ENCODE assay signal across 9 mouse cellular contexts in genomic region chr1:161400126-161400525, GRCm38 (mm10). TPM values are rescaled to one million over a fixed set of nuclear protein-coding genes. Genes with fewer than 3 reads are reported as not detected.
DNase-seq lines count a peak whose midpoint lies in the region; TF ChIP-seq lines count a peak whose summit lies in the region.
"Had no signal": no experiment of that assay in that cellular context is flagged by ENCODE, and none has a peak within 500 bp of the region (broad histone marks: within the 10 kb centered on the region; RNA-seq: fewer than 3 reads in every experiment).

No protein-coding gene starts in this region.

- H3K9ac ChIP-seq in ES-E14 (ENCODE audit: insufficient read depth, low read depth, low read length, poor library complexity, severe bottlenecking) = no peak overlapping the region
- H3K9ac ChIP-seq: hindbrain, embryonic 15.5 days had no signal

- H3K27ac ChIP-seq in ES-E14 (ENCODE audit: insufficient read depth, low read depth, low read length, poor library complexity, severe bottlenecking) = no peak overlapping the region
- H3K27ac ChIP-seq: hindbrain, embryonic 15.5 days had no signal

- H3K79me2 ChIP-seq in C2C12 (ENCODE audit: control insufficient read depth, insufficient read depth) = no peaks in the 10 kb centered on the region

- H3K36me3 ChIP-seq in C2C12 (ENCODE audit: control insufficient read depth, insufficient read depth) (no peaks in the 10 kb centered on the region), ES-E14 (ENCODE audit: control insufficient read depth, insufficient read depth, low read length, poor library complexity, severe bottlenecking) (no peaks in the 10 kb centered on the region)
- H3K36me3 ChIP-seq: hindbrain, embryonic 15.5 days had no signal

- no peaks in the 10 kb centered on the region for H3K9me3 ChIP-seq in ES-E14 (ENCODE audit: control insufficient read depth, insufficient read depth, low read depth, low read length)
- H3K9me3 ChIP-seq: hindbrain, embryonic 15.5 days had no signal

- H3K4me3 ChIP-seq in C2C12 (ENCODE audit: insufficient read depth, poor library complexity, severe bottlenecking) (no peak overlapping the region), ES-E14 (ENCODE audit: insufficient read depth in 1 of 2, low read depth in 1 of 2, low read length in 2 of 2, poor library complexity in 1 of 2, severe bottlenecking in 1 of 2) (no peak overlapping the region)
- H3K4me3 ChIP-seq: hindbrain, embryonic 15.5 days had no signal

- no peaks in the 10 kb centered on the region for H3K4me1 ChIP-seq in ES-E14 (ENCODE audit: control insufficient read depth in 2 of 2, insufficient read depth in 2 of 2, low read length in 2 of 2, poor library complexity in 1 of 2)
- H3K4me1 ChIP-seq: hindbrain, embryonic 15.5 days had no signal

- H3K27me3 ChIP-seq in C2C12 (ENCODE audit: control insufficient read depth, insufficient read depth, insufficient read length) = no peaks in the 10 kb centered on the region
- H3K27me3 ChIP-seq: hindbrain, embryonic 15.5 days had no signal

- H3K79me3 ChIP-seq in C2C12 (ENCODE audit: low read depth) = no peaks in the 10 kb centered on the region

- TF ChIP-seq CTCF in C2C12 (IDR thresholded peaks at IDR 0.05; ENCODE audit: control insufficient read depth, insufficient read depth, insufficient read length) = peak; percentile 38

- DNase-seq in ES-E14 (ENCODE audit: low read depth, low spot score) = peak; percentile 47
- peak; percentile 86 to 89 for DNase-seq in cerebellum, postnatal 14 days
- DNase-seq in gastrocnemius, postnatal 4 days (ENCODE audit: low spot score in 2 of 2) = peak; percentile 54 to 77
- peak; percentile 43 to 83 for DNase-seq in layer of hippocampus, adult 18-20 months (ENCODE audit: low spot score in 2 of 2)
- DNase-seq in lung, postnatal 10 days = peak; percentile 83
- peak; percentile 58 to 62 for DNase-seq in right cerebral cortex, postnatal 36 days (ENCODE audit: low spot score in 2 of 2)
- no peak for DNase-seq in yolk sac, embryonic 10.5 days (ENCODE audit: low spot score)

- no peak overlapping the region for H3ac ChIP-seq in C2C12 (ENCODE audit: control insufficient read depth, insufficient read length, low read depth)

- in situ Hi-C loops in ES-E14 (cut with MboI; ENCODE audit: low sequenced_read_pairs in 2 of 2, unreplicated experiment in 2 of 2) = loop anchor here in 1 of 2 experiments (10.0 kb wide), 1 partner anchor 285 kb away; no protein-coding TSS in a partner anchor

TF ChIP-seq in C2C12, 6 proteins besides CTCF, POLR2A, EP300 and RAD21:
- TF ChIP-seq USF1 (IDR thresholded peaks at IDR 0.05; ENCODE audit: low read depth) = no peak
- TF ChIP-seq MAX (IDR thresholded peaks at IDR 0.05) = no peak
- TF ChIP-seq FOSL1 (IDR thresholded peaks at IDR 0.05; ENCODE audit: insufficient read depth, low read length, poor library complexity, severe bottlenecking) = no peak
- TF ChIP-seq CEBPB (IDR thresholded peaks at IDR 0.05; ENCODE audit: low read depth) = no peak
- no peak for TF ChIP-seq MYOG (IDR thresholded peaks at IDR 0.05; ENCODE audit: control insufficient read depth, extremely low read depth, insufficient read length)
- no peak for TF ChIP-seq MYOD1 (IDR thresholded peaks at IDR 0.05; ENCODE audit: control insufficient read depth, insufficient read length, low read depth)

TF ChIP-seq in ES-E14, 5 proteins besides CTCF, POLR2A, EP300 and RAD21:
- no peak for TF ChIP-seq HCFC1 (IDR thresholded peaks at IDR 0.05; ENCODE audit: borderline replicate concordance, insufficient read depth, low read length)
- TF ChIP-seq ZC3H11A (IDR thresholded peaks at IDR 0.05; ENCODE audit: borderline replicate concordance, low read depth, low read length) = peak; percentile 76

RNA-seq across cellular contexts. Expression of gene Tnfsf4, which starts 4.9 kb away (rescaled TPM):
- polyA plus RNA-seq in C2C12 (2012; fragmentation: generic; extraction: Trizol) = not detected
- total RNA-seq in ES-E14 (2012; rRNA removed) = 0.13 and 0.53 TPM in 2 replicates
- total RNA-seq in gastrocnemius, postnatal 4 days (2021) = not detected
- total RNA-seq in layer of hippocampus, adult 18-20 months (2021) = not detected
- polyA plus RNA-seq: hindbrain, embryonic 15.5 days had no signal
